Mouse (Mus musculus) neural tube, embryonic 11.5 days (tissue): ENCODE results near the gene Cpxm2. TPM values are rescaled to one million over a fixed set of nuclear protein-coding genes. Genes with fewer than 3 reads are reported as not detected.

ENCODE experiments used
- ATAC-seq: fragments of 200-750 bp; cut with Nextera tagmentation; 2 replicates; pipeline ENCODE4 v1.8.0; 2017; ENCODE audit warnings: moderate number of reproducible peaks, mild to moderate bottlenecking, moderate TSS enrichment, moderate library complexity; ENCODE audit not compliant: insufficient read depth, low FRiP score, low TSS enrichment
- DNase-seq: peaks from one replicate; pipeline ENCODE4 v3.0.0-alpha.2; 2015; ENCODE audit warnings: low spot score
- H3K27ac ChIP-seq: fragments of 300-500 bp; sonication (generic); 2 replicates; pipeline ENCODE4 v1.5.1; 2014; ENCODE audit warnings: low read depth, mild to moderate bottlenecking, low read length
- H3K27me3 ChIP-seq: fragments of 300-500 bp; sonication (generic); 2 replicates; pipeline ENCODE4 v1.6.1; 2014; ENCODE audit warnings: mild to moderate bottlenecking, low read length, mixed read lengths; ENCODE audit not compliant: control insufficient read depth, insufficient read depth
- H3K36me3 ChIP-seq: fragments of 300-500 bp; sonication (generic); 2 replicates; pipeline ENCODE4 v1.6.1; 2014; ENCODE audit warnings: mild to moderate bottlenecking, low read length, moderate library complexity, mixed read lengths; ENCODE audit not compliant: control insufficient read depth, insufficient read depth
- H3K4me1 ChIP-seq: fragments of 300-500 bp; sonication (generic); 2 replicates; pipeline ENCODE4 v1.6.1; 2014; ENCODE audit warnings: low read length, mixed read lengths; ENCODE audit not compliant: control insufficient read depth, insufficient read depth
- H3K4me2 ChIP-seq: fragments of 300-500 bp; sonication (generic); 2 replicates; pipeline ENCODE4 v1.6.1; 2014; ENCODE audit warnings: low read depth, mild to moderate bottlenecking, moderate library complexity
- H3K4me3 ChIP-seq: fragments of 300-500 bp; sonication (generic); 2 replicates; pipeline ENCODE4 v1.5.1; 2014; ENCODE audit warnings: low read depth, low read length
- H3K9ac ChIP-seq: fragments of 300-500 bp; sonication (generic); 2 replicates; pipeline ENCODE4 v1.6.1; 2014; ENCODE audit warnings: mild to moderate bottlenecking, low read length
- H3K9me3 ChIP-seq: fragments of 300-500 bp; sonication (generic); 2 replicates; pipeline ENCODE4 v1.6.1; 2016; ENCODE audit warnings: low read length; ENCODE audit not compliant: control insufficient read depth
- WGBS: fragments of 180-500 bp; shearing (Covaris S2); extraction: QIAGEN DNeasy Blood & Tissue Kit; methylation state at CpG from one replicate; pipeline ENCODE4 v1.1.7; 2014; 5-methylcytosine and 5-hydroxymethylcytosine counted together
- polyA plus RNA-seq: library from polyadenylated mRNA; unstranded; fragments of >200 nt; fragmentation: Nextera tagmentation; extraction: Ambion mirVana; gene quantifications from 2 replicates; pipeline ENCODE4 v1.2.1, GENCODE M21; 2014

Gene Cpxm2
- polyA plus RNA-seq, 1 experiment from 2014 or later, result 1.0 TPM

GRCm38 (mm10) chr7:132110308-132110707, 44.2 kb downstream of the Cpxm2 start:
- no peak for DNase-seq

GRCm38 (mm10) chr7:132106891-132107290, 47.6 kb downstream of the Cpxm2 start:
- Histone ChIP-seq H3K27ac (no peak overlapping the region), H3K36me3 (no peaks in the 10 kb centered on the region), H3K9me3 (no peaks in the 10 kb centered on the region), H3K27me3 (no peaks in the 10 kb centered on the region), H3K4me1 (no peaks in the 10 kb centered on the region), H3K4me3 (no peak overlapping the region), H3K4me2 (no peak overlapping the region), H3K9ac (no peak overlapping the region)
- no peak for ATAC-seq
- WGBS, result 80% methylated on average over 4 of the region's 4 CpGs
- no peak for DNase-seq

More at GRCm38 (mm10) chr7:132110308-132110707, 44.2 kb downstream of the Cpxm2 start:
- Histone ChIP-seq H3K27ac (no peak overlapping the region), H3K9me3 (no peaks in the 10 kb centered on the region), H3K27me3 (no peaks in the 10 kb centered on the region), H3K9ac (no peak overlapping the region), H3K36me3 (no peaks in the 10 kb centered on the region), H3K4me1 (no peaks in the 10 kb centered on the region), H3K4me3 (no peak overlapping the region), H3K4me2 (no peak overlapping the region)
- no peak for ATAC-seq
- 83% methylated on average over 3 of the region's 3 CpGs for WGBS

- Histone ChIP-seq H3K27me3 (no peaks in the 10 kb centered on the region), H3K36me3 (no peaks in the 10 kb centered on the region), H3K4me2 (no peak overlapping the region), H3K4me3 (no peak overlapping the region), H3K4me1 (no peaks in the 10 kb centered on the region), H3K9ac (no peak overlapping the region), H3K9me3 (no peaks in the 10 kb centered on the region), H3K27ac (no peak overlapping the region)
- ATAC-seq (no peak), DNase-seq (no peak)
- WGBS, result 83% methylated on average over 4 of the region's 4 CpGs
Observed at GRCm38 (mm10) chr7:132105326-132105725, 49.2 kb downstream of the Cpxm2 start.

- Histone ChIP-seq H3K9ac (no peak overlapping the region), H3K27me3 (no peaks in the 10 kb centered on the region), H3K4me2 (no peak overlapping the region), H3K4me3 (no peak overlapping the region), H3K4me1 (no peaks in the 10 kb centered on the region), H3K27ac (no peak overlapping the region), H3K9me3 (no peaks in the 10 kb centered on the region), H3K36me3 (no peaks in the 10 kb centered on the region)
- no peak for DNase-seq
- WGBS, result 69% methylated on average over 4 of the region's 4 CpGs
- no peak for ATAC-seq
Observed at GRCm38 (mm10) chr7:132098441-132098840, 56.1 kb downstream of the Cpxm2 start.

- Histone ChIP-seq H3K27ac (no peak overlapping the region), H3K9ac (no peak overlapping the region), H3K9me3 (no peaks in the 10 kb centered on the region), H3K4me3 (no peak overlapping the region), H3K4me2 (no peak overlapping the region), H3K36me3 (no peaks in the 10 kb centered on the region), H3K27me3 (no peaks in the 10 kb centered on the region), H3K4me1 (no peaks in the 10 kb centered on the region)
- DNase-seq, result no peak
- no peak for ATAC-seq
- 67% methylated on average over 7 of the region's 7 CpGs for WGBS
Observed at GRCm38 (mm10) chr7:132094666-132095065, 59.9 kb downstream of the Cpxm2 start.

GRCm38 (mm10) chr7:132091551-132091950, 63.0 kb downstream of the Cpxm2 start:
- no peak overlapping the region for H3K27ac ChIP-seq
- whole genome bisulfite sequencing, result 89% methylated on average over 7 of the region's 7 CpGs
- no peaks in the 10 kb centered on the region for H3K9me3 ChIP-seq
- no peaks in the 10 kb centered on the region for H3K27me3 ChIP-seq
- no peak overlapping the region for H3K9ac ChIP-seq
- no peaks in the 10 kb centered on the region for H3K36me3 ChIP-seq
- H3K4me1 ChIP-seq, result no peaks in the 10 kb centered on the region
- DNase-seq (no peak), ATAC-seq (no peak)
- H3K4me3 ChIP-seq, result no peak overlapping the region
- H3K4me2 ChIP-seq, result no peak overlapping the region

GRCm38 (mm10) chr7:132088606-132089005, 65.9 kb downstream of the Cpxm2 start:
- Histone ChIP-seq H3K9ac (no peak overlapping the region), H3K4me3 (no peak overlapping the region), H3K4me1 (no peaks in the 10 kb centered on the region), H3K27ac (no peak overlapping the region), H3K36me3 (no peaks in the 10 kb centered on the region), H3K27me3 (no peaks in the 10 kb centered on the region), H3K4me2 (no peak overlapping the region), H3K9me3 (no peaks in the 10 kb centered on the region)
- ATAC-seq, result no peak
- DNase-seq, result no peak
- WGBS, result 80% methylated on average over 6 of the region's 6 CpGs

- no peak for DNase-seq
- no peak overlapping the region for H3K4me3 ChIP-seq
- no peak overlapping the region for H3K9ac ChIP-seq
- no peaks in the 10 kb centered on the region for H3K9me3 ChIP-seq
- H3K4me2 ChIP-seq, result no peak overlapping the region
- no peak for ATAC-seq
- H3K27me3 ChIP-seq, result no peaks in the 10 kb centered on the region
- WGBS, result 86% methylated on average over 4 of the region's 4 CpGs
- no peak overlapping the region for H3K27ac ChIP-seq
- no peaks in the 10 kb centered on the region for H3K36me3 ChIP-seq
- H3K4me1 ChIP-seq, result no peaks in the 10 kb centered on the region
Observed at GRCm38 (mm10) chr7:132088181-132088580, 66.4 kb downstream of the Cpxm2 start.

GRCm38 (mm10) chr7:132075825-132076224, 78.7 kb downstream of the Cpxm2 start:
- 79% methylated on average over 1 of the region's 1 CpGs for WGBS

More at GRCm38 (mm10) chr7:132075825-132076224, 78.7 kb downstream of the Cpxm2 start:
- H3K27ac ChIP-seq, result no peak overlapping the region
- no peaks in the 10 kb centered on the region for H3K9me3 ChIP-seq
- no peaks in the 10 kb centered on the region for H3K27me3 ChIP-seq
- no peaks in the 10 kb centered on the region for H3K36me3 ChIP-seq
- DNase-seq, result no peak
- no peak overlapping the region for H3K4me2 ChIP-seq
- no peaks in the 10 kb centered on the region for H3K4me1 ChIP-seq
- no peak for ATAC-seq
- H3K9ac ChIP-seq, result no peak overlapping the region
- H3K4me3 ChIP-seq, result no peak overlapping the region
